ENCODE assay signal across 18 mouse cellular contexts in the genomic region with DNA sequence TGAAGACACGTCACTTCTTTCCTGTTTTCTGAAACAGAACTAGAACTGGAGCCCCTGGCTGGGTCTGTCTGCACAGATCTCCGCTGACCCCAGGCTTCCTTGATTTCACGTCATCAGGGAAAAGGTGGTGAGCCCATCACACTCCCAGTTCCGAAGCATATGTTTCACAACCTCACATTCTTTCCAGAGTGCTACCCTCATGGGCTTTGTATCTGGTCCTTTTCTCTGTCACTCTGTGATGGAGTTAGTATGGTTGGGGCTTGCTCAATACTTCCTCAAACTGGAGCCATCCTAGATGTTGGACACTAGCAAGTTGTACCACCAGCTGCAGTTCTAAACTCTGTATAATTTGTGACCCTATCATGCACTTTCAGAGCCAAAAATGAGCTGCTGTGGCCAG.
DNase-seq lines count a peak whose midpoint lies in the region; ATAC-seq and TF ChIP-seq lines count a peak whose summit lies in the region.
"Had no signal": no experiment of that assay in that cellular context is flagged by ENCODE, and none has a peak within 500 bp of the region (broad histone marks: within the 10 kb centered on the region; RNA-seq: fewer than 3 reads in every experiment).

No protein-coding gene starts in this region.

- intact Hi-C loops in heart, postnatal 14 days (cut with DNase I): no loop called here

- no peak for TF ChIP-seq CTCF in lung, postnatal 0 days (IDR thresholded peaks at IDR 0.05)

- TF ChIP-seq EP300 in lung, postnatal 0 days (IDR thresholded peaks at IDR 0.05): no peak

- no peak overlapping the region for H3K27ac ChIP-seq in heart, embryonic 10.5 days
- no peak overlapping the region for H3K27ac ChIP-seq in heart, embryonic 12.5 days (ENCODE audit: poor library complexity, severe bottlenecking)
- H3K27ac ChIP-seq in lung, postnatal 0 days (ENCODE audit: low read length): no peak overlapping the region
- H3K27ac ChIP-seq: forebrain, embryonic 13.5 days; hindbrain, embryonic 13.5 days; hindbrain, postnatal 0 days had no signal

- no peak overlapping the region for H3K4me3 ChIP-seq in heart, embryonic 10.5 days
- no peak overlapping the region for H3K4me3 ChIP-seq in heart, embryonic 12.5 days
- H3K4me3 ChIP-seq in lung, postnatal 0 days (ENCODE audit: low read depth, low read length): no peak overlapping the region
- H3K4me3 ChIP-seq: forebrain, embryonic 13.5 days; hindbrain, embryonic 13.5 days had no signal

- ATAC-seq in heart, embryonic 12.5 days (ENCODE audit: insufficient number of reproducible peaks, low FRiP score): no peak
- peak; percentile 55 for ATAC-seq in lung, postnatal 0 days
- peak; percentile 61 for ATAC-seq in megakaryocyte progenitor cell, adult 5-6 weeks (replicated peaks; ENCODE audit: poor library complexity)
- ATAC-seq: forebrain, embryonic 13.5 days; forebrain, postnatal 0 days; hindbrain, postnatal 0 days; intestine, postnatal 0 days had no signal

- no peak overlapping the region for H3K4me2 ChIP-seq in heart, embryonic 12.5 days
- H3K4me2 ChIP-seq in lung, postnatal 0 days (replicated peaks; ENCODE audit: low read depth, low read length): no peak overlapping the region
- H3K4me2 ChIP-seq: forebrain, embryonic 13.5 days; hindbrain, embryonic 13.5 days had no signal

- peak; percentile 95 for DNase-seq in heart, adult 11 months
- no peak for DNase-seq in heart, postnatal 14 days
- peak; percentile 13 for DNase-seq in heart, embryonic 10.5 days (ENCODE audit: low spot score)
- peak; percentile 31 for DNase-seq in lung, postnatal 0 days (ENCODE audit: low spot score)
- no peak for DNase-seq in lung, postnatal 4 days
- DNase-seq in urinary bladder, adult 18-20 months (ENCODE audit: low spot score in 2 of 2): no peak
- DNase-seq: adrenal gland, postnatal 10 days; cerebellum, adult 11 months; cerebellum, adult 8-10 months; cerebellum, postnatal 14 days; forebrain, postnatal 0 days; gastrocnemius, postnatal 14 days had no signal

- no peaks in the 10 kb centered on the region for H3K36me3 ChIP-seq in heart, embryonic 10.5 days
- H3K36me3 ChIP-seq in heart, embryonic 12.5 days: no peaks in the 10 kb centered on the region
- no peaks in the 10 kb centered on the region for H3K36me3 ChIP-seq in lung, postnatal 0 days (ENCODE audit: insufficient read depth, low read length)
- H3K36me3 ChIP-seq: hindbrain, embryonic 13.5 days had no signal

- H3K4me1 ChIP-seq in heart, embryonic 10.5 days: peaks cover 11% of the 10 kb centered on the region; the same call in 1 of the 2 replicates
- peaks cover 18% of the 10 kb centered on the region for H3K4me1 ChIP-seq in heart, embryonic 12.5 days (replicated peaks)
- no peaks in the 10 kb centered on the region for H3K4me1 ChIP-seq in lung, postnatal 0 days (ENCODE audit: insufficient read depth, low read depth, low read length)

- H3K27me3 ChIP-seq in heart, embryonic 10.5 days (ENCODE audit: insufficient read depth, poor library complexity, severe bottlenecking): peaks cover 19% of the 10 kb centered on the region; the same call in 1 of the 2 replicates
- peaks cover 12% of the 10 kb centered on the region for H3K27me3 ChIP-seq in heart, embryonic 12.5 days (replicated peaks)
- H3K27me3 ChIP-seq in lung, postnatal 0 days (replicated peaks; ENCODE audit: insufficient read depth, low read length): no peaks in the 10 kb centered on the region
- H3K27me3 ChIP-seq: forebrain, embryonic 13.5 days had no signal

- H3K9ac ChIP-seq in heart, embryonic 12.5 days: no peak overlapping the region
- no peak overlapping the region for H3K9ac ChIP-seq in lung, postnatal 0 days (replicated peaks; ENCODE audit: low read depth)
- H3K9ac ChIP-seq: forebrain, embryonic 13.5 days; forebrain, postnatal 0 days; hindbrain, embryonic 13.5 days had no signal

- WGBS in heart, embryonic 10.5 days: 47% methylated on average over 4 of the region's 4 CpGs
- WGBS in heart, embryonic 12.5 days: 46% methylated on average over 4 of the region's 4 CpGs
- WGBS in lung, postnatal 0 days: 68% methylated on average over 4 of the region's 4 CpGs

- no peaks in the 10 kb centered on the region for H3K9me3 ChIP-seq in heart, embryonic 10.5 days
- H3K9me3 ChIP-seq in heart, embryonic 12.5 days (replicated peaks): no peaks in the 10 kb centered on the region
- H3K9me3 ChIP-seq in lung, postnatal 0 days (ENCODE audit: low read length): no peaks in the 10 kb centered on the region
- H3K9me3 ChIP-seq: forebrain, embryonic 13.5 days; hindbrain, embryonic 13.5 days had no signal

Comparison
In these comparisons a context has a peak if more than half of its experiments do, and no peak if none do; other contexts are left out.
1. DNase-seq: peak in heart, adult 11 months (single experiment), heart, embryonic 10.5 days (single experiment) and lung, postnatal 0 days (single experiment); none in heart, postnatal 14 days (0 of 2), lung, postnatal 4 days (0 of 2) and urinary bladder, adult 18-20 months (0 of 2).